Mouse (Mus musculus) liver, adult 2 months (tissue): ENCODE results near the gene Gm21776. TPM values are rescaled to one million over a fixed set of nuclear protein-coding genes. Genes with fewer than 3 reads are reported as not detected.
"Not testable (repeated sequence)": the region's sequence is repeated elsewhere in the genome, so short reads cannot be mapped to it uniquely, and the experiment has no call there.

ENCODE experiments used
- DNase-seq: peaks from one replicate; pipeline ENCODE4 v3.0.0-alpha.2; 2011; ENCODE audit warnings: low read depth, low spot score; ENCODE audit errors: extremely low read depth
- H3K27ac ChIP-seq: fragments of 200-500 bp; replicated peaks from 2 replicates; pipeline ENCODE4 v1.5.1; 2012; ENCODE audit warnings: low read depth, mild to moderate bottlenecking, control low read depth, inconsistent platforms, low read length; ENCODE audit not compliant: insufficient read depth
- H3K27me3 ChIP-seq: fragments of 200-500 bp; 2 replicates; pipeline ENCODE4 v1.6.1; 2012; ENCODE audit warnings: mild to moderate bottlenecking, moderate library complexity, low read length, inconsistent platforms; ENCODE audit not compliant: control insufficient read depth, insufficient read depth
- H3K36me3 ChIP-seq: fragments of 200-500 bp; 2 replicates; pipeline ENCODE4 v1.6.1; 2012; ENCODE audit warnings: low read length, inconsistent platforms; ENCODE audit not compliant: control insufficient read depth, insufficient read depth
- H3K4me1 ChIP-seq: fragments of 200-500 bp; 2 replicates; pipeline ENCODE4 v1.6.1; 2011; ENCODE audit warnings: low read length; ENCODE audit not compliant: control insufficient read depth, insufficient read depth
- H3K4me3 ChIP-seq: fragments of 200-500 bp; 2 replicates; pipeline ENCODE4 v1.5.1; 2011; ENCODE audit warnings: low read depth, mild to moderate bottlenecking, control low read depth, low read length, moderate library complexity; ENCODE audit not compliant: insufficient read depth
- H3K79me2 ChIP-seq: fragments of 200-500 bp; 2 replicates; pipeline ENCODE4 v1.6.1; 2012; ENCODE audit warnings: inconsistent platforms, mild to moderate bottlenecking, low read length, moderate library complexity; ENCODE audit not compliant: control insufficient read depth, insufficient read depth
- H3K9ac ChIP-seq: fragments of 200-500 bp; 2 replicates; pipeline ENCODE4 v1.6.1; 2012; ENCODE audit warnings: low read depth, mild to moderate bottlenecking, control low read depth, inconsistent platforms, low read length
- WGBS: fragments of 180-500 bp; shearing (Covaris S2); methylation state at CpG from one replicate; pipeline ENCODE4 v1.1.7; 2018; 5-methylcytosine and 5-hydroxymethylcytosine counted together
- polyA plus RNA-seq: library from polyadenylated mRNA; depleted of rRNA; stranded (reverse); fragments of >200 nt; gene quantifications from 2 replicates; pipeline ENCODE4 v1.2.3, GENCODE M21; 2012; rRNA removed
- total RNA-seq: library from RNA; depleted of rRNA; stranded (reverse); fragments of >200 nt; gene quantifications from 2 replicates; pipeline ENCODE4 v1.2.3, GENCODE M21; 2014; rRNA removed

Gm21776 gene
- total RNA-seq (not detected in 2 replicates), polyA plus RNA-seq (not detected in 2 replicates)

GRCm38 (mm10) chrY:76378362-76378761, at the start of gene Gm21776:
Gm21776 (plus strand) TSS chrY:76378662.
- H3K36me3 ChIP-seq, H3K27me3 ChIP-seq, H3K4me1 ChIP-seq, H3K79me2 ChIP-seq, H3K4me3 ChIP-seq, H3K9ac ChIP-seq, H3K27ac ChIP-seq, DNase-seq: not testable (repeated sequence)
- no CpG with 5 or more reads among the region's 3 CpGs for WGBS
